Mouse (Mus musculus) kidney, embryonic 15.5 days (tissue): ENCODE measurements at regions not wholly inside any gene's neighbourhood (a gene's known extent, or its start where the extent isn't known, plus 50 kb on each side); places are given as distances from the start of the nearest gene placed in this dataset.

Source experiments
- ATAC-seq: fragments of 200-750 bp; cut with Nextera tagmentation; replicated peaks from 2 replicates; pipeline ENCODE4 v1.8.0; 2017; ENCODE audit warnings: moderate TSS enrichment; ENCODE audit not compliant: low FRiP score
- H3K27ac ChIP-seq: fragments of 300-500 bp; sonication (generic); 2 replicates; pipeline ENCODE4 v1.5.1; 2015; ENCODE audit warnings: mild to moderate bottlenecking, inconsistent platforms
- H3K27me3 ChIP-seq: fragments of 300-500 bp; sonication (generic); 2 replicates; pipeline ENCODE4 v1.6.1; 2015; ENCODE audit warnings: inconsistent platforms
- H3K36me3 ChIP-seq: fragments of 300-500 bp; sonication (generic); 2 replicates; pipeline ENCODE4 v1.6.1; 2015; ENCODE audit warnings: inconsistent platforms
- H3K4me1 ChIP-seq: fragments of 300-500 bp; sonication (generic); 2 replicates; pipeline ENCODE4 v1.6.1; 2015; ENCODE audit warnings: inconsistent platforms
- H3K4me2 ChIP-seq: fragments of 300-500 bp; sonication (generic); 2 replicates; pipeline ENCODE4 v1.6.1; 2015; ENCODE audit warnings: moderate library complexity, mild to moderate bottlenecking, inconsistent platforms
- H3K4me3 ChIP-seq: fragments of 300-500 bp; sonication (generic); replicated peaks from 2 replicates; pipeline ENCODE4 v1.5.1; 2015; ENCODE audit warnings: mild to moderate bottlenecking, inconsistent platforms
- H3K9ac ChIP-seq: fragments of 300-500 bp; sonication (generic); 2 replicates; pipeline ENCODE4 v1.6.1; 2015; ENCODE audit warnings: mild to moderate bottlenecking, inconsistent platforms
- H3K9me3 ChIP-seq: fragments of 300-500 bp; sonication (generic); replicated peaks from 2 replicates; pipeline ENCODE4 v1.6.1; 2016; ENCODE audit warnings: inconsistent platforms
- WGBS: fragments of 180-500 bp; shearing (Covaris S2); methylation state at CpG from one replicate; pipeline ENCODE4 v1.1.7; 2015; ENCODE audit warnings: mixed read lengths; 5-methylcytosine and 5-hydroxymethylcytosine counted together

- Histone ChIP-seq H3K27ac (no peak overlapping the region), H3K36me3 (no peaks in the 10 kb centered on the region), H3K9ac (no peak overlapping the region), H3K9me3 (no peaks in the 10 kb centered on the region), H3K4me1 (no peaks in the 10 kb centered on the region), H3K27me3 (no peaks in the 10 kb centered on the region), H3K4me3 (no peak overlapping the region), H3K4me2 (no peak overlapping the region)
- WGBS: 60% methylated on average over 2 of the region's 2 CpGs
- 0 out of 2 replicates have a peak, but pooled peaks have one; percentile 18 for ATAC-seq
These were observed 166.3 kb downstream of the Pfkfb3 start for GRCm38 (mm10) chr2:11387623-11388022.

GRCm38 (mm10) chr2:11383815-11384214, 170.1 kb downstream of the Pfkfb3 start:
- no peaks in the 10 kb centered on the region for H3K36me3 ChIP-seq
- no peak overlapping the region for H3K4me3 ChIP-seq
- H3K27ac ChIP-seq: no peak overlapping the region
- H3K27me3 ChIP-seq: no peaks in the 10 kb centered on the region
- WGBS: 65% methylated on average over 2 of the region's 2 CpGs
- no peak overlapping the region for H3K4me2 ChIP-seq
- ATAC-seq: no peak
- no peak overlapping the region for H3K9ac ChIP-seq
- H3K4me1 ChIP-seq: no peaks in the 10 kb centered on the region
- no peaks in the 10 kb centered on the region for H3K9me3 ChIP-seq

DNA sequence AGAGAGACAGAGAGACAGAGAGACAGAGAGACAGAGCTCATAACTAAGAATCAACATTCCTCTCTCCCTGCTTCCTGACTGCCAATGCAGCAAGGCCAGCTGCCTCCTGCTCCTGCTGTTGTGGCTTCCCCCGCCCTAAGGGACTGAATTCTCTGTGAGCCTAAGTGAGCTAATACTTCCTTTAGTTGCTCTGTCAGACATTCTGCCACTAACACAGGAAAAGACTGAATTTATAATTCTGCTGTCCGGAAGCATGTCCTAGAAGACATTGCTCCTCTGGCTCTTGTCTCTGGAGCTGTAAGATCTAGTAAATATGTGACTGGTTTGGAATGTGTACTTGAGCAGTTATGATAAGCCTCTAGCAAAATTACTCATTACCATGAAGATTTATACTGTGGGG, 176.7 kb downstream of the Pfkfb3 start:
- peak overlapping the region; percentile 45 for H3K27ac ChIP-seq
- WGBS: 61% methylated on average over 2 of the region's 2 CpGs
- ATAC-seq: no peak; the same call in 1 of the 2 replicates

GRCm38 (mm10) chr2:11375726-11376454, 178.0 kb downstream of the Pfkfb3 start:
- Histone ChIP-seq H3K9me3 (no peaks in the 10 kb centered on the region), H3K9ac (no peak overlapping the region), H3K4me2 (no peak overlapping the region), H3K27ac (no peak overlapping the region), H3K4me3 (no peak overlapping the region), H3K4me1 (peaks cover 12% of the 10 kb centered on the region; the same call in 1 of the 2 replicates), H3K36me3 (no peaks in the 10 kb centered on the region), H3K27me3 (no peaks in the 10 kb centered on the region)
- ATAC-seq: no peak
- 53% methylated on average over 10 of the region's 10 CpGs for WGBS

More for the DNA sequence above, 176.7 kb downstream of the Pfkfb3 start:
- Histone ChIP-seq H3K27me3 (no peaks in the 10 kb centered on the region), H3K4me2 (no peak overlapping the region), H3K4me1 (peaks cover 12% of the 10 kb centered on the region; the same call in 1 of the 2 replicates), H3K9me3 (no peaks in the 10 kb centered on the region), H3K36me3 (no peaks in the 10 kb centered on the region), H3K9ac (no peak overlapping the region), H3K4me3 (no peak overlapping the region)

- H3K27ac ChIP-seq: no peak overlapping the region
- no peak for ATAC-seq
- H3K4me3 ChIP-seq: no peak overlapping the region
- H3K27me3 ChIP-seq: no peaks in the 10 kb centered on the region
- 66% methylated on average over 6 of the region's 6 CpGs for WGBS
- H3K9me3 ChIP-seq: no peaks in the 10 kb centered on the region
- no peak overlapping the region for H3K9ac ChIP-seq
- no peak overlapping the region for H3K4me2 ChIP-seq
- no peaks in the 10 kb centered on the region for H3K36me3 ChIP-seq
- H3K4me1 ChIP-seq: peaks cover 12% of the 10 kb centered on the region; the same call in 1 of the 2 replicates
These were observed 178.8 kb downstream of the Pfkfb3 start for GRCm38 (mm10) chr2:11375092-11375491.

- Histone ChIP-seq H3K27me3 (no peaks in the 10 kb centered on the region), H3K9ac (no peak overlapping the region), H3K9me3 (no peaks in the 10 kb centered on the region), H3K27ac (no peak overlapping the region), H3K4me3 (no peak overlapping the region), H3K4me2 (no peak overlapping the region), H3K36me3 (no peaks in the 10 kb centered on the region), H3K4me1 (no peaks in the 10 kb centered on the region)
- ATAC-seq: no peak
These were observed 183.6 kb downstream of the Pfkfb3 start for GRCm38 (mm10) chr2:11370273-11370672.

DNA sequence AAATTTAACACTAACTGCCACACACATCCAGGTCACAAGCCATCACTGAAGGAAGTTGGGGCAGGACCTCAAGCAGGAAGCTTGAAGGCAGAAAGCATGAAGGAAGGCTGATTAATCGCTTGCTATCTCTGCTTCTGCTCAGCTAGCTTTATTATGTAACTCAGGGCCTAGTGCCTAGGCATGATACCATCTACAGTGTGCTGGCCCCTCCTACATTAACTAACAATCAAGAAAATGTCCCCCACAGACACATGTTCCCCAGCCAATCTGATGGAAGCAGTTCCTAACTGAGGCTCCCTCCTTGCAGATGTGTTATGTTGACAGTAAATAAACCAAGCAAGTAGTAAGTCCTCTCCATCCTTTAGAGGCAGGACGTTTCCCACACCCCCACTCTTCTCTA, 186.6 kb downstream of the Pfkfb3 start:
- 0 out of 2 replicates have a peak, but pooled peaks cover 2% of the 10 kb centered on the region for H3K4me1 ChIP-seq
- H3K4me2 ChIP-seq: no peak overlapping the region
- 68% methylated on average over 2 of the region's 2 CpGs for WGBS

DNA sequence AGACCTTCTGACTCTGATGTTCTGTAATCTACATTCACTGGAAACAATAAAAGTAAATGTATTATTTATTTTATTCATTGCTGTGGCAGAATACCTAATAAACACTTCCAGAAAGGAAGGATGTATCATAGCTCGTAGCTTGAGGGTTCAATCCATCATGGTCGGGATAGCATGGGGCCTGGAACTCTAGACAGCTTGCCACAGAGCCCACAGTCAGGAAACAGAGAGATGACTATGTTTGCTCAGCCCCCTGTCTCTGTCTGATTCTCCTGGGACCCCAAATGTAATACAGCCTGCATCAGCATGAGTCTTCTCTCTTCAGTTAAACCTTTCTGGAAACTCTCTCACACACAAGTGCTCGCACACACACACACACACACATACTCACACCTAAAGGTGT, 188.1 kb downstream of the Pfkfb3 start:
- no peak for ATAC-seq
- H3K27ac ChIP-seq: no peak overlapping the region
- WGBS: 74% methylated on average over 3 of the region's 3 CpGs

More for the DNA sequence above, 186.6 kb downstream of the Pfkfb3 start:
- no peak overlapping the region for H3K27ac ChIP-seq
- ATAC-seq: no peak
- no peak overlapping the region for H3K4me3 ChIP-seq
- no peak overlapping the region for H3K9ac ChIP-seq
- H3K9me3 ChIP-seq: no peaks in the 10 kb centered on the region
- no peaks in the 10 kb centered on the region for H3K27me3 ChIP-seq
- no peaks in the 10 kb centered on the region for H3K36me3 ChIP-seq

GRCm38 (mm10) chr2:11365371-11365770, 188.5 kb downstream of the Pfkfb3 start:
- WGBS: 59% methylated on average over 4 of the region's 4 CpGs
- no peaks in the 10 kb centered on the region for H3K36me3 ChIP-seq
- H3K9ac ChIP-seq: no peak overlapping the region
- H3K4me2 ChIP-seq: no peak overlapping the region
- H3K27ac ChIP-seq: no peak overlapping the region
- H3K4me3 ChIP-seq: no peak overlapping the region
- H3K9me3 ChIP-seq: no peaks in the 10 kb centered on the region
- H3K27me3 ChIP-seq: no peaks in the 10 kb centered on the region
- H3K4me1 ChIP-seq: 0 out of 2 replicates have a peak, but pooled peaks cover 2% of the 10 kb centered on the region
- ATAC-seq: no peak

More for the DNA sequence above, 188.1 kb downstream of the Pfkfb3 start:
- no peaks in the 10 kb centered on the region for H3K27me3 ChIP-seq
- H3K4me3 ChIP-seq: no peak overlapping the region
- no peaks in the 10 kb centered on the region for H3K36me3 ChIP-seq
- no peak overlapping the region for H3K4me2 ChIP-seq
- no peaks in the 10 kb centered on the region for H3K9me3 ChIP-seq
- H3K4me1 ChIP-seq: 0 out of 2 replicates have a peak, but pooled peaks cover 2% of the 10 kb centered on the region
- H3K9ac ChIP-seq: no peak overlapping the region

DNA sequence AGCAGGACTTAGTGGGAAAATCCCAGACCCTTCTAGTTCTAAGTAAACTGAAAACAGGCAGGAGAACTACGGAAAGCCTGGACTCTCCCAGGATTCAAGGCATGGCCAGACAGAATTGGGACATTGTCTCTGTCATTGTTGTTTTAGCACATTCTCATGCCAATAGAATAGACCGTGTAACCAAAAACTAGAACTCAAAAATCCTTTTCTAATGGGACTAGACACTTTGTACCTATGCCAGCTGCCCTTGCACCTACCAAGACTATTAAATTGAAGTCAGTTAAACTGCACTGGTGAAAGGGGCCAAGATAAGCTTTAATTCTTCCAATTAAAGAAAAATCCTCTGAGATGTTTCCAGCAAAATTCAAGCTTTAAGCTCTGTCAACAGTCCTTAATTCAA, 189.8 kb downstream of the Pfkfb3 start:
- Histone ChIP-seq H3K9ac (no peak overlapping the region), H3K4me3 (no peak overlapping the region), H3K36me3 (no peaks in the 10 kb centered on the region), H3K9me3 (no peaks in the 10 kb centered on the region), H3K4me2 (no peak overlapping the region), H3K27ac (no peak overlapping the region), H3K4me1 (0 out of 2 replicates have a peak, but pooled peaks cover 2% of the 10 kb centered on the region), H3K27me3 (no peaks in the 10 kb centered on the region)
- 83% methylated on average over 2 of the region's 2 CpGs for WGBS
- ATAC-seq: no peak

- H3K4me3 ChIP-seq: no peak overlapping the region
- H3K27ac ChIP-seq: peak overlapping the region; percentile 54
- peak; percentile 81 for ATAC-seq
- H3K36me3 ChIP-seq: no peaks in the 10 kb centered on the region
- H3K4me2 ChIP-seq: no peak overlapping the region
- H3K9me3 ChIP-seq: no peaks in the 10 kb centered on the region
- H3K9ac ChIP-seq: no peak overlapping the region
- 68% methylated on average over 5 of the region's 5 CpGs for WGBS
- no peaks in the 10 kb centered on the region for H3K27me3 ChIP-seq
- H3K4me1 ChIP-seq: 0 out of 2 replicates have a peak, but pooled peaks cover 2% of the 10 kb centered on the region
These were observed 190.8 kb downstream of the Pfkfb3 start for GRCm38 (mm10) chr2:11363061-11363464.

- 0 out of 2 replicates have a peak, but pooled peaks cover 2% of the 10 kb centered on the region for H3K4me1 ChIP-seq
- ATAC-seq: peak; percentile 57
- WGBS: 63% methylated on average over 8 of the region's 8 CpGs
- no peaks in the 10 kb centered on the region for H3K9me3 ChIP-seq
- H3K9ac ChIP-seq: no peak overlapping the region
- no peak overlapping the region for H3K4me3 ChIP-seq
- H3K27me3 ChIP-seq: no peaks in the 10 kb centered on the region
- no peak overlapping the region for H3K27ac ChIP-seq
- no peaks in the 10 kb centered on the region for H3K36me3 ChIP-seq
- no peak overlapping the region for H3K4me2 ChIP-seq
These were observed 190.5 kb downstream of the Prkcq start for GRCm38 (mm10) chr2:11362205-11362994.
